Mouse (Mus musculus): ENCODE results near the gene Fcrl5.
"Not testable (repeated sequence)": the region's sequence is repeated elsewhere in the genome, so short reads cannot be mapped to it uniquely, and the experiment has no call there.

The Fcrl5 gene

GRCm38 (mm10) chr3:87435479-87435878 is at the start of gene Fcrl5:
TSS of gene Fcrl5 (plus strand) at chr3:87435773.
- no peak for DNase-seq

GRCm38 (mm10) chr3:87390935-87391334 is 44.6 kb upstream of the Fcrl5 start:
- no peak for DNase-seq

DNA sequence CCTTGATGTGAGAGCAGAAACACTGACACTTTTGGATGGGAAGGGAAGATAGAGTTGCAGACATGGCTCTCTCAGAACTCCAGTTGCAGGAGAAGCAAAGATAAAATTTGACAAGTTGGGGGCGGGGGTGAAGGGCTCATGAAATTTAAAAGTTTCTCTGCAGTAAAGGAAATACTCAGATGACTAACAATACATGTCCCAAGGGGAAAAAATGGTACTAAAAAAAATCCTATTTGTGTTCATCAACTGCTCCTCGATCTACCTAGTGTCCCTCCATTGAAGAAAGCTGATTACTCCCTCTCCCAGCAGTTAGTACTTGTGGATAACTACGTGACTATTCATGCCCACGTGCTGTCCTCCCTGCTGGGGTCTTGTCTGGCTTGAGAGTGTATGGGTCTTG is 36.8 kb upstream of the Fcrl5 start:
- no peak for DNase-seq

DNA sequence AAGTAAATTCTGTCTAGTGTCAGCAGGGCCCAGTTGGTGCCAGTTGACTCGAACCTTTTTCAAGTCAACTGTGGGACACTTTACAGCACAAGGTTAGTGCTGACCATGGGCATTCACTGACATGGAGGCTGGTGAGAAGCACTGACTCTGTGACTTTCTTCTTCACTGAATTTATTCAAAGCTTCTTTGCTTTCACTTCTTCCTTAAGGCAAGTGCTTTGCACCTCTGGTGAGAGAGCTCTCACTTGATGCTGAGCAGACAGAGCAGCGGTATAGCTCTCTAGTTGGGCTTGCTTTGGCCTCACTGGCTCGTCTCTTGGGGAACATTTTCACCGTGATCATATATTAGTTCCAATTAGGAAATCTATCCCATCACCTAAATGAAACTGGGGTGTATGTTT is 35.7 kb upstream of the Fcrl5 start:
- DNase-seq, result no peak

DNA sequence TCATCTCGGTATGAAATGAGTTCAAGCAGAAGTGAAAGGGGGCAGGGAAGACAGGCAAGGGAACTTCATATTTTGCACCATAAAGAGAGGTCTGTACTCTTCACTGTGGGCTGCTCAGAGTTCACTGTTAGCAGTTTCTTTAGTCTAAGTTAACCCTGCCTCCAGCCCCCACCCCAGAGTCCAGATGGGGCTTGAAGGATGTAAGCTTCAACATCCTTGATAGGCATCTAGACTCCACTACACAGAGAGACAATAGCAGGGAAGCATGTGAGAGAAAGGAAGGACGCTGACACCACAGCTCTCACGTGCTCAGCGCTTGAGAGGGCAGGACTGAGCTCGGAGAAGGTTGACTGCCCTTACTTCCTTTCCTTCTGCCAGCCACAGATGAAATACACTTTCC is 34.3 kb upstream of the Fcrl5 start:
- DNase-seq, result no peak

DNA sequence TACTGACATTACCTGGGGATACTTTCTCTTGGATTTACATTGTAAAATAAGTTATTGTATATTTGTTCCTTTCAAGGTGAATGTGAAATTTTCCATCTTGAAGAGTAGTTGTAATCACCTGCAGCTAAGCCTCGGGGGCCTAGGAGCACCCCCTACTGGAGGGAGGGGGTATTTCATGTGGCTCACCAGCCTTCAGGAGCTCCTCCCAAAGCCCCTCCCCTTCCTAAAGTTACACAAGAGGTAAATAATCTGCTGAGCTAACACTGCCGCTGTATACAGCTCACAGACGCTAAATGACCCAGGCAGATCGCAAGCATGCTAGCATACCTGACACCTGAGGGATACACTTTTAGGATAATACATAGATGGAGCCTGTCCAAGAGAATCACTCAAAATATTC is 27.4 kb upstream of the Fcrl5 start:
- no peak for DNase-seq

DNA sequence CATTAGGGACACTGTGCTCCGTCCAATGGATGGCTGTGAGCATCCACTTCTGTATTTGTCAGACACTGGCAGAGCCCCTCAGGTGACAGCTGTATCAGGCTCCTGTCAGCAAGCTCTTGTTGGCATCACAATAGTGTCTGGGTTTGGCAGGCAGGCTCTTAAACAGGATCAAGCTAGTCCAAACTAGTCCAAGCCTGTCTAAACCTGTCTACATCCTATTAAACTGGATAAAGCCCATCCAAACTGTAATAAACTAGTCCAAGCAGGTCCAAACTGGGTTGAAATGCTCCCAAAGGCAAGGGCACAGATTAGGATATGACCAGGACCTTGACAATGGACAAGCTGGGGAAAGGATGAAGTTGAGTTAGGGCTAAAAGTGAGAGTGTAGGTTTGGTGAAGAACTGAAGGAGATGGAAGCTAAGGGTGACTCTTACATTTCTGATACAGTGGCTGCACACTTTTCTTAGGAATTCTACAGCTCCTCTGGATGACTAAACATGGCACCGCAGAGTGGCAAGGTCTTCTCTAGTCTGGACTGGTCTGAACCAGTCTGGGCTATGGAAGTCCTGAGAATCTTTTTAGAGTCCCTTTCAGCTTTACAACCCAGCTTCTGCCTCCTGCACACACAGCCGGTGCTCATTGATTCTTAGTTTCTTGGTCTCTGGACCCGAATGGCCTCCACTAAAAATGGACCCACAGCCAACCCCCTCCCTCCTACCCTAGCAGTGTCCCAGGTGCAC is 26.2 kb upstream of the Fcrl5 start:
- DNase-seq, result no peak

DNA sequence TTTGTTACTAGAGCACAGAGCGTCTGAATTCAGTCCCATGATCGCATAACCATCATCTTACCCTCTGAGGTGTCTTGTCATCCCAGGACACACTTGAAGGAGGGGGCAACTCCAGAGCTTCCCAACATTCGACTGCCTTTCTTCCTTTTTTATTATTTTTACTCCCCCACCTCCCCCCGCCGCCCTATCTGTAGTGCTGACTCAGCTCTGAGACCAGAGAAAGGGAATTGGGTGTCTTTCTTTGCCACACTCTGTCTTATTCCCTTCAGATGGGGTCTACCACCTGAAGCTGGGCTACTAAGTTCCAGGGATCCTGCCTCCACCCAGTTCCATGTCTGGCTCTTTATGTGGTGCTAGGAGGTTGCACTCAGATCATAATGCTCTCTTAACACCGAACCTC is 25.0 kb upstream of the Fcrl5 start:
- DNase-seq, result no peak

DNA sequence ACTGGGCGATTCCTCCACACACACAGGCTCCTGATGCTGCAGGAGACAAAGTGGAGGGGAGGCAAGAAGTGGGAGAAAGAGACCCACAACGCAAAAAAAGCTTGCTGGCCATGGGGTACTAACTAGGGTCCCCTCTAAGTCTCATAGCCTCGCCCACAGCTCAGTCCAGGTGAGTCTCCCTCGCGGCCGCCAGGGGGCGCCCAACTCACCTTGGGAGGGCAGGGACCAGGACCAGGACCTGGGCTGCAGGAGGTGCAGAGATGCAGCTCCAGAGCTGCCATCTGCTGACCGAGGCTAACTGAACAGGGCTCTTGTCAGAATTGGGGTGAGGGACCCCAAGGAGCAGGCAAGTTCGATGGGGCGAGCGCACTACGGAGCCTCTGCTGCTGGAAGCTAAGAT is 24.4 kb upstream of the Fcrl5 start:
- peak; percentile 15 for DNase-seq

DNA sequence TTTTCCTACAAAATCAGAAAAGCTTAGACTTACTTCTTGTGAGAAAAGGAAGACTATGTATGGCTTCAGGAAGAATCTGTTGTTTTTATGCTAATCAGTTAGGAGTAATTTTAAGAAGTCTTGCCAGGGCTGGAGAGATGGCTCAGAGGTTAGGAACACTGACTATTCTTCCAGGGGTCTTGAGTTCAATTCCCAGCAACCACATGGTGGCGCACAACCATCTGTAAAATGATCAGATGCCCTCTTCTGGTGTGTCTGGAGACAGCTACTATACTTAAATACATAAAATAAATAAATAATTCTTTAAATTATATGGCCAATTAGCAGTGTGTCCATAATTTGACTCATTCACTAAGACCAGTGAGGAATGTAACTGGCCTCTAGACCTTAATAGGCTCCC is 14.9 kb upstream of the Fcrl5 start:
- DNase-seq, result no peak

DNA sequence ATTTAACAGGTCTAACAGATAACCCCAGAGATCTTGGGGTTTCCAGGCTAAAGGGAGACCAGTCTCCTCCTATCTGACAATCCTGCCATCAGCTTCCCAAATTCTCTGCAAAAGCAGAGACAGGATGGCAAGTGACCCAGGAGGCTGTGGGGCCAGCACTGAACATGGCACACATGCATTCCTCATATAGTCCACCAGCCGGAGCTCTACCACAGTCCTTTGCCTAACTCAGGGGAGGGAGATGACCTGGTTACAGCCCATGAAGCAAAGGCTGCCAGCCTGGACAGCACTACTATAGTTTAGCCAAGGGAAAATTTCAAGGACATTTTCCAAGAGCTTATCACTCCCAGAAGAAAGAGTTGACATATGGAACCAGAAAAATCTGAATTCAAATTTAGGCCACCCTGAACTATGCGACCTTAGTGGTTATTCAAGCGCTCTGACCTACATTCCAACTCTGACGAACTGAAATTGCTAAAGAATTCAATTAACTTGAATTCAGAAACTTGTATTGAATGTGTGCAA is 13.1 kb upstream of the Fcrl5 start:
- no peak for DNase-seq

GRCm38 (mm10) chr3:87440586-87440985 is 5.0 kb downstream of the Fcrl5 start:
- DNase-seq, result no peak

DNA sequence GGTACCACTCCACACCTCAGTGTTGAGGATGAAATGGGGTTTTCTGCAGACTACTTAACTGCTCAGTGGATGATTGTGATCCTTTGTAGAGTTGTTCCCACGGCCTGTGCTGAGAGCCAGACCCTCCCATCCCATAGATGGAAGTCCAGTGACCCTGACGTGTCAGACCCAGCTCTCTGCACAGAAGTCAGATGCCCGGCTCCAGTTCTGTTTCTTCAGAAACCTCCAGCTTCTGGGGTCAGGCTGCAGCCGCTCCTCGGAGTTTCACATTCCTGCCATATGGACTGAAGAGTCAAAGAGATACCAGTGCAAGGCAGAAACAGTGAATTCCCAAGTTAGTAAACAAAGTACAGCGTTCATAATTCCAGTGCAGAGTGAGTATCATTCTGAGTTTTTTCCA is 8.4 kb downstream of the Fcrl5 start:
- DNase-seq, result no peak

DNA sequence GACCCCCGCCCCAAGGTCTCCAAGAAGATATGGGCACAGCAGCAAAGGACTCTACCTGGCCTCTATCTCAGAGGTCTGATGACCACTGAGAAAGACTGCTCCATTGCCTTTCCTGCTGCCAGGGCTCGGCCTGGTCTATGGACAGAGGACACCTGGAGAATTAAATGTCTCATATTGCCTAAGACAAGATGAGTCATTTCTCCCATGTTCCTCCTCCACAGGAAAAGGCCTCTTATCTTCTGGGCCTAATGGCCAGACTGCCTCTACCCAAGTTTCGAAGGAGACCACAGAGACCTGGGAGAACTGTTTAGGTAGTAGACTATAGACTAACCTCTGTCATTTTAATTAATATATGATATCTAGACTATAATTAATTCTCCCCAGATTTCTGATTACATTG is 29.9 kb downstream of the Fcrl5 start:
- no peak for DNase-seq

GRCm38 (mm10) chr3:87467011-87467410 is 31.4 kb downstream of the Fcrl5 start:
- no peak for DNase-seq

- DNase-seq, result no peak
Observed at GRCm38 (mm10) chr3:87467416-87467815, 31.8 kb downstream of the Fcrl5 start.

DNA sequence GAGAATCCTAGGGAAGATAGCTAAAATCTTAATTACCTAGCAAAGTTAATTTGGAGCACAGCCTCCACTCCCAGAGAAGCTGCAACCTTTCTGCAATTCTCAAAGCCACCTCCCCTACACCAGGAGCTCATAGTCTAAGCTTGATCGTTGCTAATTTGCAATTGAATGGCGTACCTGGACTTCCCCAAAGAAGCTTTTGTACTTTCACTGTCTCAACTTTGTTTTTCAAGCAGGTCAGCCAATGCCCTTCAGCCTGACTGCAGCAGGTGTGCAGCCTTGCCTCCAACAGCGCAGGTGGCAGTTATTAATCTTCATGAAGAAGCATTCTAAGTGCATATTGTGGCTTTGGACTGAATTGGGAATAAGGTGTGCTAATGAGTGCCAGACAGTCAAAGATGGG is 42.4 kb downstream of the Fcrl5 start:
- DNase-seq, result not testable (repeated sequence)

DNA sequence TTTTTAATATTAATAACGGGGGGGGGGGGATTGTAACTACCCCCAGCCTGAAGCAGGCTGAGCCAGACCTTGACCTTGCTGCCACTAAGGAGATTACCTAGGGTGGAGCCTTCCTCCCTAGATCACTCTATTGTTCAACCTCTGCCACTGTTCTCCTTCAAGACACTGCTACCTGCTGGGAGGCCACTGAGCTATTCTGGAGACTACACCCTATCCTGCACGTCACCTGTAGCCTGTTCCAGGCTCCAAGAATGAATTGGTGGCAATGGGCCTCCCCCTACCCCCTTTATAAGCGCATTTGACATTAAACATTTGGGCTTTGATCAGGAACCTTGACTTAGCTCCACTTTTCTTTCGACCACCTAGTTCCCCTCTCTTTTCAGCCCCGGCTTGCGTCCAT is 43.0 kb downstream of the Fcrl5 start:
- DNase-seq, result not testable (repeated sequence)

- not testable (repeated sequence) for DNase-seq
Observed at GRCm38 (mm10) chr3:87479230-87479629, 43.7 kb downstream of the Fcrl5 start.

DNA sequence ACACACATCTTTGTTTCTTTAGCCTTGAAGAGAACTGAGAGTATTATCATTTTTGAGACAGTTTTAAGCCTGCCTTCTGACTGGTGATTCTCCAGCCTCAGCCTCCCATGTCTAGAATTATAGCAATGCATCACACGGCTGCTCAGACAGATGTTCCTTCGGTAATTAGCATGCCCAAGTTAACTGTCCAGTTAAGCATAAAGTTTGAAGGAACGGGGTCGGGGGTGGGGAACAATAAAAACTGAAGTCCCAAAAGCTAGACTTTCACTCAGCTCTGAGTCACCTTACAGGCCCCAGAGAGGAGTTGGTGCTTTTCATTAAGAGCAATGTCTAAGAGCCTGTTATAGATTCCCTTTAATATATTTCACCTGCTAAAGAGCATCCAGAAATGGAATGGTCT is 51.8 kb downstream of the Fcrl5 start:
- no peak for DNase-seq

DNA sequence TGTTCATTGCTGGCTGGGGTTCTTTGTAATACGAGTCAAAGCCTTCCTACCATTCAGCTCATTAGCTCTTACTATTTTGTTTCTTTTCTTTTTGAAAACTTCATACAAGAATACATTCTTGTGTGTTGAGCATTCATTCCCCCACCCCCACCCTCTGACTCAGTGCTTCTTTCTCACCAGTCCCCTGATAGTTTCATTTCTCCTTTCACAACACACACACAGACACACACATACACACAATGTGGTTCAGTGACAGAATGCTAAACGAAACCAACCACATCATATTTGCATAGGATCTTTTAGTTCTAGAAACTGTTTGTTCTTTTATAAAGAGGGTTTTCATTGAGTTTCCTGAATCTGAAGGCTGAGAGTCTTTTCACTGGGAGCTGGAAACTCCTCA is 52.3 kb downstream of the Fcrl5 start:
- no peak for DNase-seq

- no peak for DNase-seq
Observed at GRCm38 (mm10) chr3:87498266-87498665, 62.7 kb downstream of the Fcrl5 start.

GRCm38 (mm10) chr3:87499072-87499471 is 63.5 kb downstream of the Fcrl5 start:
- peak; percentile 42 for DNase-seq

DNA sequence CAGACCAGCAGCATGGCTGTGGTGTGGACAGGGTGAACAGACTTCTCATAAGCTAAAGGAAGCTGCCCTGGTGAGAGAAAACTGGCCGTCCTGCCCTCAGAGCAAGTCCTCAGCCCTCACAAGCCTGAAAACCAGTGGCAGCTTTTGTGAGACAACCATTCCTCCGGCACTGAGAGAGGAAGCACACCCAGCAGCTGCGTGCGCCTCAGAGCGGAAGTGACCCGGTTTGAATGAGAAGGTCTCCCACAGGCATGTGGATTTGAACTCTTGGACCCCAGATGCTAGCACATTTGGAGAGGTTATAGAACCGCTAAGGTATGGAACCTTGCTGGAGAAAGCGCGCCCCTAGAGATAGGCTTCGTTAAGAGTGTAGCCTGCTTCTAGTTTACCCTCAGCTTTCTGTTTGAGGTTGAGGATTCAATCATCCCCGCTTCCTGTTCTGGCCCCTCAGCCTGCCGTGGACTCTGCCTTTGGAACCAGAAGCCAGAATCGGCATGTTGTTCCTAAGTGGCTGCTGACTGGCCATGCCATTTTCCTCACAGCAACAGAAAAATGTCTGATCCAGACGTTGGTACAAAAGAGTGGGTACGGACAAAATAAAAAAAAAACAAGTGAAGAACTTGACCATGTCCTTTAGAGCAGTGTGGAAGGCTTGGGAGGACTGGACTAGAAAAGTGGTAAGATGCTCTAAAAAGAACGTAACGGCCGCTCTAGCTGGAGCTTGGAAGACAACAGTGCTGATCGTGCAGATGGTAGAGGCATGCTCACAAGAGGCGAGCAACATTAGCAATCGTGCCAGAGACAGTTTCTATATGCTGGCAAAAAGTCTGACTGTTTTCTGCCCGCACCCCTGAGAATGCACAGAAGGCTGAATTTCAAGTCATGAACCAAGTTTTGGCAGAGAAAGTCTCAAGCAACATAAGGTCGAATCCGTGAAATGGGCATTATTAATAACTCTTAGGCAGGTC is 64.8 kb downstream of the Fcrl5 start:
- DNase-seq, result no peak
